Mouse (Mus musculus) c-Kit-positive CD71-positive TER-119-negative erythroid progenitor cells, embryonic 14.5 days (primary cell): Measurements from ENCODE around the gene 9230112D13Rik.

Experiments used
- DNase-seq: peaks from one replicate; pipeline ENCODE4 v3.0.0-alpha.2; 2013; ENCODE audit warnings: low read depth

Gene 9230112D13Rik

DNA sequence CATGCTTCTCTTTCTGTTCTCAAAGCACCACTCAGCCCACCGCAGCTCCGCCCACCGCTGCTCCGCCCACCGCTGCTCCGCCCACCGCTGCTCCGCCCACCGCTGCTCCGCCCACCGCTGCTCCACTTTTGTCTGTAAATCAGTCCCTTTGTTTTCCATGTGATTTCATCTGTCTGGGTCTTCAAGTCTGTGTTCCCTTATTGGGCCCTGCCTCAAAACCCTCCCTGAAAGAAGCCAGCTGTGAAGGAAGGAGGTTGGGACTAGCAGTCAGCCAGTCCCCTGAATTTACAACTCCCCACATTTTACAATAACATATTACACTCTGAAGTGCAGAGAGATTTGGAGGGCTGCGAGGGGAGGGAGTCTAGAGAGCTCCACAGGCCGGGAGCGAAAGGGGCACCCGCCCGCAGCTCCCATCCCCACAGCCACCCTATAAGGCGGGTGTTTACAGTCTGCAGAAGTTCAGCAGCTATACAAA lies 18.1 kb upstream of the 9230112D13Rik start:
- no peak for DNase-seq

- no peak for DNase-seq
Observed at GRCm38 (mm10) chr14:34535883-34536282, 13.3 kb upstream of the 9230112D13Rik start.

DNA sequence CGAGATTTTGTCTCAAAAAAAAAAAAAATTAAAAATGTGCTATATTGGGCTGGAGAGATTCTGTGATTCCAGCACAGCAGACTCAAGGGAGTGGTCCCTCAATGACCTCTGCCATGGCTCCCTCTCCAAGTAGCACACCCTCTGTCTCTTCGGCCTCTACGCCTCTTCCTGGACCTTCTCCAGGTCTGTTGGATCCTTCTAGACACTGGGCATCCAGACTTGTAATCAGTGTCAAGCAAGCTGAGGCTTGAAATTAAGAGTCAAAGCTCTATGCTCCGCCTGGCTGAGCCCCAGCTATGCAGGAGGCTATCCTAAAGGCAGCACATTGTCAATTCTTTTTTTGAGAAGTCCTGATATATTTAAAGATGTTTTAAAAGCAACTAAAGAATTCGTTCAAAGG lies 10.9 kb upstream of the 9230112D13Rik start:
- DNase-seq = no peak

DNA sequence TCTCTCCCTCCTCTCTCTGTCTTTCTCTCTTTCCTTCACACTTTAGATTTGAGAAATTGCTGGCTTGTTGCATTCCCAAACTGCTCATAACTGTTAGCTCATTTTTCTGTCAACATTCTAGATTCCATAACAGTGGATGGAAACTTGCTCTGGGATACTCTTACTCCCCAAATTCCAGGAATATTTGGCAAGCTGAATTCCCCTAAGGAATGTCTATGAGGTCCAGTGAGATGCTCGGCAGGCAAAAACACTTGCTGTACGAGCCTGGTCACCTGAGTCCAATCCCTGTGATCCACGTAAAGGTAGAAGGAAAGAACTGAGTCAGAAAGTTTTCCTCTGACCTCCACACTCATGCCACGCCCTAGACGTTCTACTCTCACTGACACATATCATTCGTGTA lies 9.9 kb upstream of the 9230112D13Rik start:
- DNase-seq = no peak

- DNase-seq = no peak
Observed at GRCm38 (mm10) chr14:34528804-34529203, 6.2 kb upstream of the 9230112D13Rik start.

DNA sequence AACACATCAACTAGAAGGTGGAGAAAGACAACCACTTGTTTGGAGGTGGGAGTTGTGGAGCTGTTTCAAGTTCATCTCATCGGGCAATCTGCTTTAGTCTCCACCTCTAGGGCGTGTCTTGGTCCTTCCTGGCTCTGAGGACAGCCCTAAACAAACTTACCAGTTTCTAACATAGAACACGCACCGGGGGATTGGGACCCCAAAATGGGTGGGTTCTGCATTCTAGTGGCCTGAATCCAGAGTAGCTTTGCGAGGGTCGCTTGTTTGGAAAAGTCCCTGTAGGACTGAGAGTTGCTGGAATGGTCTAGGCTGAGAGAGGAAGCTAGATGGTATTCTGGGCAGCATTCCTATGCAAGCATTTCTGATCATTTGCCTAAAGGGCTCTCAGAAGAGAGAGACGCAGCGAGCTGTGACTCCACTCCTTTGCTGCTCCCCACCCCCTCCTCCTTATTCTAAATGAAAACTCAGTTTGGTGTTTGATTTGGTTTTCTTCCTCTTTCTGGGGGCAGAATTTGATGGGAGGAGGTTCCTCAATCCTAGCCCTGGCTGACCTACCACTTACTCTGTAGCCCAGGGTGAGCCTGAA lies 4.5 kb downstream of the 9230112D13Rik start:
- no peak for DNase-seq

GRCm38 (mm10) chr14:34516960-34517577 lies 5.5 kb downstream of the 9230112D13Rik start:
- DNase-seq = no peak

- no peak for DNase-seq
Observed at GRCm38 (mm10) chr14:34515860-34516259, 6.7 kb downstream of the 9230112D13Rik start.

DNA sequence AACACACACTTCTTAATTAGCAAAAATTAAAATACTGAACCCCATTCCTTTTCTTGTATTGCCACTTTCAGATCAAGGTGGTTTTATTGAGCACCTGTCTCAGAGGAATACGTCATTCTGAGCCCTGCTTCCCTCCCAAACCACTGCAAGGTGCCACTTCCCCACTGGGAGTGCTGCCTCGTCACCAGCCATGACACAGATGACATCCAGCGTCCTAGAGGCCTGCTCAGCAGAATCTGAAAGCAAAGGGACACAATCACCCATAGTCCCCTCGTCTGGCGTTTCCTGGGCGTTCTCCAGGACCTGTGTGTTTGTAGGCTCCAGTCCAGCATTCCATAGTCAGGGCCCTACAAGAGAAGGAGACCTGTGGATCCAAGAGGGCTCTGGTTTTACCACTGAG lies 8.5 kb downstream of the 9230112D13Rik start:
- DNase-seq = no peak

GRCm38 (mm10) chr14:34512602-34513001 lies 10.0 kb downstream of the 9230112D13Rik start:
- DNase-seq = no peak

DNA sequence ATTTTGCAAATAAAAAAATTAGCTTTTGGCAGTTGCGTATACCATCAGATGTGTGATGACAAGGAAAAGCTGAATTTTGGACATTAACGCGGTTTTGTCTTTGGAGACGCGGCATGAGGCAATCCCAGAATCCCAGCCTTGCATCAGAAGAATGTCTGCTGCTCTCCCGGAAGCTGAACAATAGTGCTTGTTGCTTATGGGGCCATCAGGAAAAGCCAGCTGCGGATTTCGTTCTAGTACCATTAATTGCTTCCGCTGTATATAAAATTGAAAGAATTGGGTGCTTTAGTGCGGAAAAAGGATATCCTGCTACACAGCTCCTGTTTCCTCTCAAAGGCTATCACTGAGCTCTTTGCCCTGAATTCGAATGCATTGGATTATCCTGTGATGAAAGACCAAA lies 10.7 kb downstream of the 9230112D13Rik start:
- DNase-seq = no peak

- no peak for DNase-seq
Observed at GRCm38 (mm10) chr14:34508842-34509439, 13.7 kb downstream of the 9230112D13Rik start.

GRCm38 (mm10) chr14:34508187-34508840 lies 14.3 kb downstream of the 9230112D13Rik start:
- no peak for DNase-seq

- DNase-seq = no peak
Observed at GRCm38 (mm10) chr14:34505309-34505708, 17.3 kb downstream of the 9230112D13Rik start.

DNA sequence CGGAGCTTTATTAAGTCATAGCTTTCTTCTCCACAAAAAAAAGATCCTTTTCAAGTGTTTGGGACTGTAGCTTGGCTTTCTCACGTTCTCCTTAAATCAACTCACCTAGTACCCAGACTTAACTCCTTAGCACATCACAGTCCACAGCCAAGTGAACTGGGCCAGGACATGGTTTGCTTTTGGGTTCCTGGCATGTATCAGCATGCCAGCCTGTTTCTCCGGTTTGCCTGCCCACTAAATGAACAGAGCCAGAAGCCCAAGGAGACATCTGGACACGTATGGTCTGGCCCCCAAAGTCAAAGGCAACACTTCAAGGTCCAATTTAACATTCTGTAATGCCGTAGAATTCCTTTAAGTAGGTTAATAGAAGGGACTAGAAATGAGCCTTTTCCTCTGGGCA lies 18.2 kb downstream of the 9230112D13Rik start:
- DNase-seq = no peak

DNA sequence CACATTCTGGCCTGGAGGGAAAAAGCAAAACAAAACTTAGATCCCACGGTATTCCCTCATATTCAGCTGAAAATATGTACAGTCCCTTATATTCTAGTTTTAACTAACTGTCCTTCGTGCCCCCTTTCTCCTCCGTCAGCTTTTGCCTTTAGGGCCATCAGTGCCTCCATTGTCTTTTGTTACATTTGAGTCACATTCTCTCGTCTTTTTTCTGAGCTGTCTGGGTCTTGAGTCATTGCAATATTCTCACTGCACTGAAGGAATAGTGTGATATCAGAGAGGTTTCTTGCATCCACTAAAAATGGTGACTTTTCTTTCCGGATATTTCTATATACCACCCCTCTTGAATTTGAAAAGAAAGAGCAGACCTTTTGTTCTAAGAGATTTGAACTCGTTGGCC lies 18.8 kb downstream of the 9230112D13Rik start:
- DNase-seq = no peak

- no peak for DNase-seq
Observed at GRCm38 (mm10) chr14:34503325-34503647, 19.3 kb downstream of the 9230112D13Rik start, which contains the start of gene Bmpr1a. Gene Bmpr1a (minus strand): TSS chr14:34503341.

DNA sequence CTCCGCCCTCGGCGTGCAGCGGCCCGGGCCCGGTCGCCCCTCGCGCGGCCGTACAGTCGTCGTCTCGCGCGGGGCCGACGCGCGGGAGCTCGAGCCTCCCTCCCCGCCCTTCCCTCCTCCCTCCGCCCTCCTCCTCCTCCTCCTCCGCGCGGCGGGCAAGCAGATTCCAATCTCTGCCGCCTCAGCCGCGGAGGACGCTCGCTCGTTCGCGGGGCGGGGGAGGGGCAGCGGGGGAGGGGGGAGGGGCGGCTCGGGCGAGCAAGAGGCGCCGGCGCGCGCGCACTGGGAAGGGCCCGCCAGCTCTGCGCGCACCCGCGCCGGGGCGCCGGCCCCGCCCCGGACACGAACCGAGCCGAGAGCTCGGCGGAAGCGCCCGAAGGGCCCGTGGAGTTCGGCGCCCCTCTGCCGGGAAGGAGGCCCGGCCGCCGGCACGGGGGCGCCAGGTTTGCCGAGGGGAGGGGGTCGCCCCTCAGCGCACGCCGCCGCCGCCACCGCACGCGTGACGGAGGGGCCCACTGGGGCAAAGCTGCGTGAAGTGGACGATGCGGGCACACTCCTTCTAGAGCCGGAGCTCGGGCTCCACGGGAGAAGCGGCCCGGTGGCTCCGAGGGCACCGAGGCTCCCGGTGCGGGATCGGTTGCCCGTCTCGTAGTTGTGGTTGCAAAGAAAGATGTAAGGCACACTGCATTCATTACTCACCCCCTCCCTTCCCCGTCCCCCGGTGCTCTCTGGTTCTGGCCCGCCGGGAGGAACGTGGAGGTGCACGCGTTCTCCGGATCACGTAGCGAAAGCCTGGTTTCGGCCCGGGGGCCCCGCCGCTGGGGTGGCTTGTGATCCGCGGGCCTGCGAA lies 19.9 kb downstream of the 9230112D13Rik start:
- DNase-seq = no peak

DNA sequence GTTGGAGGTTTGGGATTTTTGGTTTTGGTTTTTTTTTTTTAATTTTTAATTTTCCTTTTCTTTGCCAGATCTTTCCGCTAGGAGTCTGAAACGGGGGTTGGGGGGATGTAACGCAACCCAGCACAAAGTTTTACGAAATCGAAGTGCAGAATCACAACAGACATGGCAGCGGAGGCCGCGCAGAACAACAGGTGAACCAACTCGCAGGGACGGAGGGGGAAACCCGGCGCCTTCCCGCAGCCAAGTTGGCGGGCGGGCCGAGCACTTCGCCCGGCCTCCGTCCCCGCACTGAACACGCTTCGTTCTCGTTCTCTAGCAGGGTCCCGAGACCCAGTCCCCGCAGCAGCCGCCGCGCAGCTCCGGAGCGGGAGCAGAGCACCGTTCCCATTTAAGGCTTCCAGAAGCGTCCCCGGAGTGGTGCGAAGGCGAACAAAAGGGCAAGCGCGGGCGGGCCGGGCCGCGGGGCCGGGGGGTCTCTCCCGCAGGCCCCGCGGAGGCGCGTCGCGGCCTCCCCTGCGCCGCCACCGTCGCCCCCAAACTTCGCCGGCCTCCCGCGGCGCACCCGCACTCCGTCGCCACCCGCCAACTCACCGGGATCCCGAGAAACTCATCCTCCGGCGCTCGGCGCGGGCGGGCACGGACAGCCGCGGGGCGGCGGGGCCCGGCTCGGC lies 20.7 kb downstream of the 9230112D13Rik start:
- no peak for DNase-seq

DNA sequence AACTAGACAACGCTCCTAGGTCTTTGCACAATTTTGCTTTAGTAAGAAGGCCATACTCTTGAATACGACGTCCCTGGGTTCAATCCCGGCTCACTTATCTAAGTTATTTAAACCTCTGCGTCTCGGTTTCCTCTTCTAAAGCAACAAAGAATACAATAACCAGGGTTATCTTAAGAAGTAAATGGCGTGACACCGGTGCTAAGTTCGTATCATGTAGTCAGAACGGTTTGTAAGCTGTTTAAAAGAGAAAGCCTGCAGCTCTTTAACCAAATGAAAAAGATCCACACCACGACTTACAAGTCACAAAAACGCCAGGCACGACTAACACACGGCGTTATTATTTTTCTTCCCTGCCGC lies 21.2 kb downstream of the 9230112D13Rik start:
- DNase-seq = no peak

GRCm38 (mm10) chr14:34500309-34500708 lies 22.3 kb downstream of the 9230112D13Rik start:
- DNase-seq = no peak

- no peak for DNase-seq
Observed at GRCm38 (mm10) chr14:34499664-34500063, 22.9 kb downstream of the 9230112D13Rik start.
